Mouse (Mus musculus): Measurements from ENCODE around the gene Wbp1. TPM values are rescaled to one million over a fixed set of nuclear protein-coding genes. Genes with fewer than 3 reads are reported as not detected.
A peak's percentile ranks its signal among the peaks of the same experiment; 100 is the strongest.

Gene Wbp1
- polyA plus RNA-seq, 1 experiment from 2014 or later: 87.2 TPM

DNA sequence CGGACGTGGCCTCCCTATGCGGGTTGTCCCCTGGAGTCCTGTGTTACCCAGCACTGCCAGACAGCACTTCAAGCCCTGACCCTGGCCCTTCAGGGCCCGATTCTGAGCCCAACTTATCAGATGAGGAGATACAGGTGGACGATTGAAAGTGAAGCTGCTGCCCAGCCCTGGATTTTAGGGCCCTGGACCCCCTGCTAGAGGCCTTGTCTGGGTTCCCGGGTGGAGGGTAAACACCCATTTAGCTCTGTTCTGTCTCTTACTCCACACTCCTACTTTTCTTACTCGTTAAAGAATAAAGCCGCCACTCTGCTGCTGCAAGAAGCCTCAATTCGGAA, 33.5 kb downstream of the Wbp1 start:
- 0 out of 2 replicates have a peak overlapping the region, but pooled peaks have one; percentile 31 for H3K9ac ChIP-seq (ENCODE audit: low read depth, low read length)
- peaks cover 74% of the 10 kb centered on the region for H3K27me3 ChIP-seq (ENCODE audit: control insufficient read depth, insufficient read depth, low read length)
- H3K4me1 ChIP-seq (ENCODE audit: control insufficient read depth, insufficient read depth, low read length): peaks cover 13% of the 10 kb centered on the region
- no peaks in the 10 kb centered on the region for H3K9me3 ChIP-seq (replicated peaks; ENCODE audit: control insufficient read depth, low read length)
- peak overlapping the region; percentile 58 for H3K4me2 ChIP-seq
- WGBS (ENCODE audit: insufficient replicate concordance): 9% methylated on average over 9 of the region's 9 CpGs
- ATAC-seq (replicated peaks; ENCODE audit: insufficient number of reproducible peaks, low FRiP score, low TSS enrichment): no peak
- peak overlapping the region; percentile 41 for H3K4me3 ChIP-seq (ENCODE audit: low read depth, low read length)
- no peaks in the 10 kb centered on the region for H3K36me3 ChIP-seq (ENCODE audit: control insufficient read depth, insufficient read depth, low read length)
- H3K27ac ChIP-seq (ENCODE audit: low read depth, low read length): no peak overlapping the region

DNA sequence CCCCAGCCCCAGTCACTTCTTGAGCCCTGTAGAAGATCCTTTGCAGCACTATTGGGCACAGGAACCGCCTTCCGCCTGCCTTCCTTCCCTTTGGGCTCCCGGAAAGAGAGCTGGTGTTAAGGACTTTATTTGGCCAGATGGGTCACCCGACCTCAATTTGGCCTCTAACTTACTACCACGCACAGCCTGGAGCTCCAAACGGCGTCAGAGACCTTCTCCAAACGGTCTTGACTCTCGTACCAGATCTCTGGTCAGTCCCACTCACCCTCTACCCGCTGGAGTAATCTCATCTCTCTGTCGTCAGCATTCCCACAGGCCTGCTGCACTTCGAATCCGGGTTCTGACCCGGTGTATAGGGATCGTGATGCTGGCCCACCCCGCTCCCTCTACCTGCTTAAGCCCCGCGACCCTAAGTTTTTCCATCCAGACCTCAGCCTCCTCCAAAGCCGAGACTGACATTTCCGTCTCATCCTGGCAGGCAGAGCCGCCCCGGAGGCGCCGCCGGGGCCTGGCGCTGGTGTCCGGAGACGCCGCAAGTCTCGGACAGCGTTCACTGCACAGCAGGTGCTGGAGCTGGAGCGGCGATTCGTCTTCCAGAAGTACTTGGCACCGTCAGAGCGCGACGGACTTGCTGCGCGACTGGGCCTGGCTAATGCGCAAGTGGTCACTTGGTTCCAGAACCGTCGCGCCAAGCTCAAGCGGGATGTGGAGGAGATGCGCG, 34.0 kb downstream of the Wbp1 start:
- peaks cover 79% of the 10 kb centered on the region for H3K27me3 ChIP-seq (ENCODE audit: control insufficient read depth, insufficient read depth, low read length)
- H3K27ac ChIP-seq (ENCODE audit: low read depth, low read length): no peak overlapping the region
- peak overlapping the region; percentile 41 for H3K4me3 ChIP-seq (ENCODE audit: low read depth, low read length)
- 0 out of 2 replicates have a peak overlapping the region, but pooled peaks have one; percentile 31 for H3K9ac ChIP-seq (ENCODE audit: low read depth, low read length)
- H3K4me1 ChIP-seq (ENCODE audit: control insufficient read depth, insufficient read depth, low read length): peaks cover 13% of the 10 kb centered on the region
- H3K4me2 ChIP-seq: peak overlapping the region; percentile 58
- no peak for ATAC-seq (replicated peaks; ENCODE audit: insufficient number of reproducible peaks, low FRiP score, low TSS enrichment)
- no peaks in the 10 kb centered on the region for H3K36me3 ChIP-seq (ENCODE audit: control insufficient read depth, insufficient read depth, low read length)
- 2% methylated on average over 47 of the region's 47 CpGs for WGBS (ENCODE audit: insufficient replicate concordance)
- no peaks in the 10 kb centered on the region for H3K9me3 ChIP-seq (replicated peaks; ENCODE audit: control insufficient read depth, low read length)

DNA sequence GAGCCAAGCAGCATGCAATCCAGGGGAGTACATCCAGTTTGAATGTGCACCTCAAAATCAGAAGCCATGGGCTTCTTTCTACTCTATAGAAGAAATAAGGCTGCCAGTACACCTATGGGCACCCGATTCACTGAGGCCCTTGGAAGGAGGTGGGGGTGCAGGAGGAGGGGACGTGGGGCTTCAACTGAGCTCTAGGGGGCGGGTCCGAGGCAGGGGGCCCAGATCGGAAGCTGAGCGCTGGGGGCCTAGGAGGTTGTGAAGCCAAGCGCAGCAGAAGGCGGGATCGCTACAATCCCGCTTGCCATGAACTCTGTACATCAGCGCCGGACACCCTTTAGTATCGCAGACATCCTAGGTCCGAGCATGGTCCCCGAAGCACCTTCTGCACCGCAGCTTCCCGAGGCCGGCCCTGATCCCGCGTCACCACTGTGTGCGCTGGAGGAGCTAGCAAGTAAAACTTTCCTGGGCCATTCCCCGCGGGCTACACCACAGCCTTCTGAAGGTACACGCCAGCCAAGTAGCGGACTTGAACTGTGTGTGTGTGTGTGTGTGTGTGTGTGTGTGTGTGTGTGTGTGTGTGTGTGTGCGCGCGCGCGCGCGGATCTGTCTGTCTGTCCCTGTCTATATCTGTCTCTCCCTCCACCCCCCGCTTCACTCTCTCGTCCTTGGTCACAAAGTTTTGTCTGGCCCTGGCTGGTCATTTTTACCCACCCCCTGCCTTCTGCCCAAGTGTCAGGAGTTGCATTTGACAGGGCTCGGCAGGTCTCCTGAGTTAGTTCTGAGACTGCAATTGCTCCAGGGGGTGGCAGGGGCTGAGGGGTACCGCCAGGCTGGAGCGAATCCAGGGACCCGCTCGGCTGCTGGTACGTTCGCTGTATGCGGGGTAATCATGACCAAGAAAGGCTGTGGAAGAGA, 35.0 kb downstream of the Wbp1 start, which contains the start of gene Lbx2:
Gene Lbx2 (plus strand): TSS at position 247 of the 915 bp plus-strand sequence.
- Histone ChIP-seq H3K4me3 (ENCODE audit: low read depth, low read length) (peak within 1 kb of the TSS; percentile 41), H3K9ac (ENCODE audit: low read depth, low read length) (0 out of 2 replicates have a peak within 1 kb of the TSS, but pooled peaks have one; percentile 22), H3K27ac (ENCODE audit: low read depth, low read length) (no peak within 1 kb of the TSS), H3K36me3 (ENCODE audit: control insufficient read depth, insufficient read depth, low read length) (0 out of 2 replicates have a peak, but pooled peaks cover 3% of the 10 kb centered on the region), H3K27me3 (ENCODE audit: control insufficient read depth, insufficient read depth, low read length) (peaks cover 85% of the 10 kb centered on the region), H3K4me2 (peak within 1 kb of the TSS; percentile 58), H3K4me1 (ENCODE audit: control insufficient read depth, insufficient read depth, low read length) (peaks cover 13% of the 10 kb centered on the region), H3K9me3 (replicated peaks; ENCODE audit: control insufficient read depth, low read length) (no peaks in the 10 kb centered on the region)
- ATAC-seq (replicated peaks; ENCODE audit: insufficient number of reproducible peaks, low FRiP score, low TSS enrichment): no peak
- WGBS (ENCODE audit: insufficient replicate concordance): 4% methylated on average over 42 of the region's 42 CpGs

DNA sequence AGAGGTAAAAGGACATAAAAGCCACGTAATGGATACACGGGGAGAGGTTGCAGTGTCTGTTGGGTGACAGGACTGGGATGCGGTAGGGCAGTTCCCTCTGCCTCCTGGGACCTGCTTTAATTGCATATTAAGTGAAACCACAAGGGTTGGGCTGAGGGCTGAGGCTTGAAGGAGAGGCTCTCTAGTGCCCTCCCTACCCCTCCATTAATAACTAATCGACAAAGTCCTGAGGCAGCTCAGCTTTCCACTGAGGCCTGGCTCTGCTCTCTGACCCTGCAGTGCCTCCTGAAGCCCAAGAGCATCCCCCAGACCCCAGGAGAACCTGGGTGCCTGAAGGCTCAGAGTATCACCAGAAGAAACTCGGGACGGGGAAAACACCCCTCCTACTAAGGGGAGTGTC, 36.9 kb downstream of the Wbp1 start:
- no peak for ATAC-seq (replicated peaks; ENCODE audit: insufficient number of reproducible peaks, low FRiP score, low TSS enrichment)
- 0 out of 2 replicates have a peak, but pooled peaks cover 6% of the 10 kb centered on the region for H3K36me3 ChIP-seq (ENCODE audit: control insufficient read depth, insufficient read depth, low read length)
- no peak overlapping the region for H3K4me2 ChIP-seq
- H3K4me1 ChIP-seq (ENCODE audit: control insufficient read depth, insufficient read depth, low read length): peaks cover 13% of the 10 kb centered on the region
- peaks cover 73% of the 10 kb centered on the region for H3K27me3 ChIP-seq (ENCODE audit: control insufficient read depth, insufficient read depth, low read length)
- WGBS (ENCODE audit: insufficient replicate concordance): 13% methylated on average over 6 of the region's 6 CpGs
- H3K27ac ChIP-seq (ENCODE audit: low read depth, low read length): no peak overlapping the region
- no peak overlapping the region for H3K4me3 ChIP-seq (ENCODE audit: low read depth, low read length)
- H3K9me3 ChIP-seq (replicated peaks; ENCODE audit: control insufficient read depth, low read length): no peaks in the 10 kb centered on the region
- H3K9ac ChIP-seq (ENCODE audit: low read depth, low read length): no peak overlapping the region

DNA sequence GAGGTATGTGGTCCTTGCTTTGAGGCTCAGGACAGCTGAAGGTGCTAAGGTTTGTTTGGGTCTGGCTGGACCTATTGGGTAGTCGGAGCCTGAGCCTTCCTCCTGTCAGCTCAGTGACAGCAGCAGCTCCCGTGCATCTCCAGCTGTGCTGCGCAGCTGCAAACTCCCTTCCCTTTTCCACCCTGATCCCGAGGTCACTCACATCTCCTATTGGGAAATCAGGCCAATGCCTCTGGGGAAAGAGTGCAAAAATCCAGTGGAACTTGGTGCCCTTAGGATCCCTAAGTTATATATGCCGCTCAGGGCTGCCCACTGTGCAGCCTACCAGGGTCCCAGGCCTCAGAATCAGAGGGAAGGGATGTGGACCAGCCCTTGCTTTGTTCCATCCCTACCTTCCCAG, 37.9 kb downstream of the Wbp1 start:
- peaks cover 65% of the 10 kb centered on the region for H3K27me3 ChIP-seq (ENCODE audit: control insufficient read depth, insufficient read depth, low read length)
- peaks cover 13% of the 10 kb centered on the region for H3K4me1 ChIP-seq (ENCODE audit: control insufficient read depth, insufficient read depth, low read length)
- no peak overlapping the region for H3K27ac ChIP-seq (ENCODE audit: low read depth, low read length)
- no peak overlapping the region for H3K9ac ChIP-seq (ENCODE audit: low read depth, low read length)
- H3K36me3 ChIP-seq (ENCODE audit: control insufficient read depth, insufficient read depth, low read length): 0 out of 2 replicates have a peak, but pooled peaks cover 6% of the 10 kb centered on the region
- WGBS (ENCODE audit: insufficient replicate concordance): 8% methylated on average over 5 of the region's 5 CpGs
- no peak overlapping the region for H3K4me3 ChIP-seq (ENCODE audit: low read depth, low read length)
- no peaks in the 10 kb centered on the region for H3K9me3 ChIP-seq (replicated peaks; ENCODE audit: control insufficient read depth, low read length)
- no peak overlapping the region for H3K4me2 ChIP-seq
- ATAC-seq (replicated peaks; ENCODE audit: insufficient number of reproducible peaks, low FRiP score, low TSS enrichment): no peak

DNA sequence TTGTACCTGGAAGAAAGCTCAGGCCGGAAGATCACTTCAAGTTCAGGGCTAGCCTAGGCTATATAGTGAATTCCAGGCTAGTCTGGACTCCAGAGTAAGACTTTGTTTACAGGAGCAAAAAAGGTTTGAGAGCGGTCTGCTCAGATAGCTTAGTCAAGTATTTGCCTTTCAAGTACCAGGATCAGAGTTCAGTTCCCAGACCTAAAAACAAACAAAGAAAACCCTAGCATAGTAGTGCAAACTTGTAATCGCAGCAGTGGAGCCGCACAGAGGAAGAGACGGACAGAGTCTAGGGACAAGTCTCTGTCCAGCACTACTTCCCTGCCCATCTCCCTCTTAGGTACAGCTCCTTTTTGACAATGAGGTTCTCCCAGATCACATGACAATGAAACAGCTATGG, 41.1 kb downstream of the Wbp1 start:
- Histone ChIP-seq H3K27me3 (ENCODE audit: control insufficient read depth, insufficient read depth, low read length) (peaks cover 52% of the 10 kb centered on the region), H3K9ac (ENCODE audit: low read depth, low read length) (no peak overlapping the region), H3K4me3 (ENCODE audit: low read depth, low read length) (no peak overlapping the region), H3K9me3 (replicated peaks; ENCODE audit: control insufficient read depth, low read length) (no peaks in the 10 kb centered on the region), H3K36me3 (ENCODE audit: control insufficient read depth, insufficient read depth, low read length) (0 out of 2 replicates have a peak, but pooled peaks cover 6% of the 10 kb centered on the region), H3K4me1 (ENCODE audit: control insufficient read depth, insufficient read depth, low read length) (no peaks in the 10 kb centered on the region), H3K27ac (ENCODE audit: low read depth, low read length) (no peak overlapping the region), H3K4me2 (no peak overlapping the region)
- WGBS (ENCODE audit: insufficient replicate concordance): 91% methylated on average over 5 of the region's 5 CpGs
- no peak for ATAC-seq (replicated peaks; ENCODE audit: insufficient number of reproducible peaks, low FRiP score, low TSS enrichment)

DNA sequence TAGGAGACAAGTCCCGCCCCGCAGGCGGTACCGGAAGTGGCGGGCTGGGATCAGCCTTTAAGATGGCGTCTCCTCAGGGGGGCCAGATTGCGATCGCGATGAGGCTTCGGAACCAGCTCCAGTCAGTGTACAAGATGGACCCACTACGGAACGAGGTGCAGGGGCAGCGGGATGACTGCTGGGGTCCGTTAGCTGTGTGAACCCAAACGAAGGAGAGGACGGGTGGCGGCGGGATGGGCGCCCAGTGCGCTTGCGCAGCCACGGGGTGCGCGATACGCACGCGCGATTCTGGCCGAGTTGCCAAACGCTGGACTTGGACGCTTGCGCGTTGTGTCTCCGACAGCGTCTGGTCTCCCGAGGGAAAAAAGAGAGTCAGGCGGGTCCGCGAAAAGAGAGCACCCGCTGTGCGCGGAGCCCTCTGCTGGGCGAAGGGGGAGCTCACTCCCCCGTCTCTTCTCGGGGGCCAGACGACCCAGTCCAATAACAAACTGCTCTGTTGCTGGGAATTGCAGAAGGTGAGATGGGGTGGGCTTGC, 43.0 kb downstream of the Wbp1 start:
- Histone ChIP-seq H3K27me3 (ENCODE audit: control insufficient read depth, insufficient read depth, low read length) (peaks cover 51% of the 10 kb centered on the region), H3K27ac (ENCODE audit: low read depth, low read length) (peak overlapping the region; percentile 77)
- under 1% methylated on average over 46 of the region's 46 CpGs for WGBS (ENCODE audit: insufficient replicate concordance)

DNA sequence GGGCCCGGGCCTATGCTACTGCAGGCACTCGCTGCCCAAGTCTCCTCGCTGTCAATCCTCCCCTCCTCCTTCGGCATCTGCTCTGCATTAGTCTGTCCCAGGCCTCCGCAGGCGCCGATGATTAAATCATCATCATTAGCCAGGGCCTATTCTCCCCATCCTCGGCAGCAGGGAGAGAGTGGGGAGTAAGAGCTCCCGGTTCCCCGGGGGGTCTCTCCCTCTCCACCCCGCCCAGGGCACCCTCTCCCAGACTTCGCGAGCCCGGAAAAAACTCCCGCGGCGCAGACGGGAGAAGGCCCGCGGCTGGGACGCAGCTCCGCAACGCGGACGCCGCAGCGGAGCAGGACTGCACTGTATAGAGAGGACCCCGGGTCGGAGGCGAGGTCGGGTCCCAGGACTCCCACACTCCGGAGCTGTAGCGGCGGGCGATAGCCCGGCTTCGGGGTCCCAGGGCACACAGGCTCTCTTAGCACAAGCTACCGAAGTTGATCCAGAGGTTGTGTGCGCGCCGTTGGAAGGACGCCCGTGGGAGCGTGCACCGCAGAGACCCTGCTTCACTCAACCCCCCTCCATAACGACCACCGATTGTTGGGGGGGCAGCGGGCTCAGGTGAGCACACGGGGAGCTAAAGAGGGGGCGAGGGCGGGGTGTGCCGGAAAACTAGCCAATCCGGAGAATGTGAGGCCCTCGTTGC, 43.6 kb downstream of the Wbp1 start, which contains the start of gene Pcgf1:
Gene Pcgf1 (plus strand): TSS at position 240 of the 694 bp plus-strand sequence.
- H3K27me3 ChIP-seq (ENCODE audit: control insufficient read depth, insufficient read depth, low read length): peaks cover 49% of the 10 kb centered on the region
- peak within 1 kb of the TSS; percentile 77 for H3K27ac ChIP-seq (ENCODE audit: low read depth, low read length)
- peak within 1 kb of the TSS; percentile 73 for H3K4me3 ChIP-seq (ENCODE audit: low read depth, low read length)
- H3K9ac ChIP-seq (ENCODE audit: low read depth, low read length): peak within 1 kb of the TSS; percentile 85
- WGBS (ENCODE audit: insufficient replicate concordance): under 1% methylated on average over 54 of the region's 54 CpGs
- no peaks in the 10 kb centered on the region for H3K4me1 ChIP-seq (ENCODE audit: control insufficient read depth, insufficient read depth, low read length)
- peak within 1 kb of the TSS; percentile 96 for H3K4me2 ChIP-seq
- H3K9me3 ChIP-seq (replicated peaks; ENCODE audit: control insufficient read depth, low read length): no peaks in the 10 kb centered on the region
- ATAC-seq (replicated peaks; ENCODE audit: insufficient number of reproducible peaks, low FRiP score, low TSS enrichment): peak; percentile 52
- 0 out of 2 replicates have a peak, but pooled peaks cover 6% of the 10 kb centered on the region for H3K36me3 ChIP-seq (ENCODE audit: control insufficient read depth, insufficient read depth, low read length)

More for the DNA sequence above, 43.0 kb downstream of the Wbp1 start:
- Histone ChIP-seq H3K36me3 (ENCODE audit: control insufficient read depth, insufficient read depth, low read length) (0 out of 2 replicates have a peak, but pooled peaks cover 6% of the 10 kb centered on the region), H3K4me2 (peak overlapping the region; percentile 96), H3K4me1 (ENCODE audit: control insufficient read depth, insufficient read depth, low read length) (no peaks in the 10 kb centered on the region), H3K4me3 (ENCODE audit: low read depth, low read length) (peak overlapping the region; percentile 73), H3K9ac (ENCODE audit: low read depth, low read length) (peak overlapping the region; percentile 85), H3K9me3 (replicated peaks; ENCODE audit: control insufficient read depth, low read length) (no peaks in the 10 kb centered on the region)
- ATAC-seq (replicated peaks; ENCODE audit: insufficient number of reproducible peaks, low FRiP score, low TSS enrichment): peak; percentile 93

Measured in heart, embryonic 11.5 days (tissue).